30 mouse cellular contexts compared by ENCODE assay signal in the genomic region with DNA sequence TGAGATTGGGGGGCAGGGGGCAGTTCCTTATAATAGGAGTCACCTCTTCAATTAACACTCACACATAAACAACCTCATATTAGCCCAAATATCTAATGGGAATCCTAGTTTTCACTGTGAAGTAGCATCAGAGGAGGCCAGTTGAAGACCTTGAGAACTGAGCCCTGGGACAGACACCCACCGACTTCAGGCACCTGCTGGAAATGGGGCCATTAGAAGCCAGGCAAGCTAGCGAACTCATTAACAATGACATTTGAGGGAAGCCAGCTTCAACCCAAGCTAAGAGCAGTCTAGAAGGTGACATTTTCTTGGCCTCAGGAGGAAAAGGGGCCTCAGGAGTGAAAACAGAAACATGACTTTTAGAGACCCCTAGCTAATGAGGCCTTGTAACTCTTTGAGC.
"Had no signal": no experiment of that assay in that cellular context is flagged by ENCODE, and none has a peak within 500 bp of the region (broad histone marks: within the 10 kb centered on the region; RNA-seq: fewer than 3 reads in every experiment).

No protein-coding gene starts in this region.

- H3K4me2 ChIP-seq: heart, embryonic 11.5 days; heart, embryonic 12.5 days; heart, embryonic 13.5 days; heart, embryonic 15.5 days; hindbrain, embryonic 12.5 days; hindbrain, embryonic 13.5 days; hindbrain, embryonic 14.5 days; hindbrain, embryonic 15.5 days; intestine, embryonic 15.5 days; kidney, embryonic 15.5 days had no signal

- H3K9ac ChIP-seq: heart, embryonic 12.5 days; heart, embryonic 13.5 days; heart, embryonic 15.5 days; hindbrain, embryonic 12.5 days; hindbrain, embryonic 13.5 days; hindbrain, embryonic 14.5 days; hindbrain, embryonic 15.5 days; intestine, embryonic 15.5 days; kidney, embryonic 15.5 days had no signal

- H3K27me3 ChIP-seq: heart, embryonic 12.5 days; heart, embryonic 13.5 days; heart, embryonic 15.5 days; hindbrain, embryonic 12.5 days; hindbrain, embryonic 13.5 days; hindbrain, embryonic 15.5 days; intestine, embryonic 15.5 days; kidney, embryonic 15.5 days had no signal

- ATAC-seq: hindbrain, embryonic 16.5 days; hindbrain, postnatal 0 days; inflammation-experienced regulatory T-cells, adult 6 months; intestine, embryonic 15.5 days; intestine, embryonic 16.5 days; intestine, postnatal 0 days had no signal

- H3K4me3 ChIP-seq: heart, embryonic 12.5 days; heart, embryonic 13.5 days; heart, embryonic 15.5 days; hindbrain, embryonic 10.5 days; hindbrain, embryonic 12.5 days; hindbrain, embryonic 13.5 days; hindbrain, embryonic 15.5 days; intestine, embryonic 15.5 days; kidney, embryonic 15.5 days; layer of hippocampus, adult 2 months; left cerebral cortex, adult 2 months had no signal

- H3K36me3 ChIP-seq: heart, embryonic 12.5 days; heart, embryonic 13.5 days; heart, embryonic 15.5 days; hindbrain, embryonic 10.5 days; hindbrain, embryonic 12.5 days; hindbrain, embryonic 13.5 days; hindbrain, embryonic 15.5 days; intestine, embryonic 15.5 days; kidney, embryonic 15.5 days had no signal

- H3K27ac ChIP-seq: heart, embryonic 13.5 days; heart, embryonic 15.5 days; hindbrain, embryonic 10.5 days; hindbrain, embryonic 12.5 days; hindbrain, embryonic 13.5 days; hindbrain, embryonic 14.5 days; hindbrain, embryonic 15.5 days; hindbrain, postnatal 0 days; intestine, embryonic 15.5 days; kidney, embryonic 15.5 days; kidney, postnatal 0 days; layer of hippocampus, adult 2 months; left cerebral cortex, adult 2 months had no signal

- DNase-seq: heart, postnatal 10 days; heart, postnatal 14 days; heart, postnatal 36 days; kidney, adult 11 months; kidney, adult 18-20 months; kidney, postnatal 10 days; kidney, postnatal 14 days; kidney, postnatal 25 days; kidney, postnatal 4 days; layer of hippocampus, adult 9-11 months; layer of hippocampus, postnatal 36 days had no signal

- H3K4me1 ChIP-seq: heart, embryonic 15.5 days; hindbrain, embryonic 10.5 days; hindbrain, embryonic 12.5 days; hindbrain, embryonic 13.5 days; hindbrain, embryonic 15.5 days; intestine, embryonic 15.5 days; kidney, embryonic 15.5 days had no signal

- H3K9me3 ChIP-seq: heart, embryonic 12.5 days; heart, embryonic 13.5 days; heart, embryonic 15.5 days; hindbrain, embryonic 10.5 days; hindbrain, embryonic 12.5 days; hindbrain, embryonic 13.5 days; hindbrain, embryonic 15.5 days; intestine, embryonic 15.5 days; kidney, embryonic 15.5 days had no signal
